Mouse (Mus musculus) spleen, adult 18-20 months (tissue): ENCODE results near the gene Sult2a3.
"Not testable (repeated sequence)": the region's sequence is repeated elsewhere in the genome, so short reads cannot be mapped to it uniquely, and the experiment has no call there.

Source experiments
- DNase-seq, 2 experiments: peaks; one replicate each; pipeline ENCODE4 v3.0.0; 2022; ENCODE audit warnings: mixed read lengths in 2 of 2

The Sult2a3 gene

GRCm38 (mm10) chr7:14122944-14123343 lies at the start of gene Sult2a3:
Gene Sult2a3, minus strand, starts transcription at chr7:14123044.
- DNase-seq = no peak

GRCm38 (mm10) chr7:14120436-14120835 lies 2.4 kb downstream of the Sult2a3 start:
- no peak for DNase-seq

- DNase-seq = not testable (repeated sequence)
Observed at GRCm38 (mm10) chr7:14119865-14120264, 3.0 kb downstream of the Sult2a3 start.

GRCm38 (mm10) chr7:14116761-14117160 lies 6.1 kb downstream of the Sult2a3 start:
- DNase-seq = no peak

GRCm38 (mm10) chr7:14114471-14114870 lies 8.4 kb downstream of the Sult2a3 start:
- not testable (repeated sequence) for DNase-seq

GRCm38 (mm10) chr7:14047821-14048220 lies 75.0 kb downstream of the Sult2a3 start:
- DNase-seq = not testable (repeated sequence)

GRCm38 (mm10) chr7:14030831-14031230 lies 92.0 kb downstream of the Sult2a3 start:
- not testable (repeated sequence) for DNase-seq
